ENCODE assay signal across 21 mouse cellular contexts in genomic region chr8:82702044-82702443, GRCm38 (mm10).
"Had no signal": no experiment of that assay in that cellular context is flagged by ENCODE, and none has a peak within 500 bp of the region (broad histone marks: within the 10 kb centered on the region; RNA-seq: fewer than 3 reads in every experiment).

No protein-coding gene starts in this region.

- H3K9ac ChIP-seq: limb, embryonic 12.5 days; limb, embryonic 15.5 days; liver, embryonic 14.5 days; liver, postnatal 0 days; lung, embryonic 14.5 days; midbrain, embryonic 13.5 days; stomach, embryonic 15.5 days had no signal

- H3K9me3 ChIP-seq: limb, embryonic 12.5 days; limb, embryonic 15.5 days; midbrain, embryonic 13.5 days; stomach, embryonic 15.5 days had no signal

- H3K4me3 ChIP-seq: limb, embryonic 12.5 days; limb, embryonic 15.5 days; midbrain, embryonic 13.5 days; myocyte; stomach, embryonic 15.5 days had no signal

- H3K4me2 ChIP-seq: limb, embryonic 12.5 days; limb, embryonic 15.5 days; liver, embryonic 11.5 days; lung, embryonic 14.5 days; midbrain, embryonic 13.5 days; stomach, embryonic 15.5 days had no signal

- H3K27ac ChIP-seq: kidney, postnatal 0 days; limb, embryonic 12.5 days; limb, embryonic 15.5 days; liver, embryonic 14.5 days; midbrain, embryonic 13.5 days; stomach, embryonic 15.5 days had no signal

- H3K4me1 ChIP-seq: midbrain, embryonic 13.5 days; stomach, embryonic 15.5 days had no signal

- DNase-seq: kidney, adult 18-20 months; kidney, adult 9 months; kidney, postnatal 36 days; layer of hippocampus, postnatal 36 days; left cerebral cortex, postnatal 4 days; liver, postnatal 0 days; lung, embryonic 14.5 days; lung, postnatal 36 days; right cerebral cortex, postnatal 25 days; spleen, adult 18-20 months; thymus, postnatal 25 days had no signal

- H3K27me3 ChIP-seq: limb, embryonic 12.5 days; limb, embryonic 15.5 days; midbrain, embryonic 13.5 days; stomach, embryonic 15.5 days had no signal

- ATAC-seq: liver, postnatal 0 days; lung, postnatal 0 days; midbrain, embryonic 13.5 days; midbrain, embryonic 16.5 days had no signal

- H3K36me3 ChIP-seq: limb, embryonic 12.5 days; limb, embryonic 15.5 days; midbrain, embryonic 13.5 days; stomach, embryonic 15.5 days had no signal
